Mouse (Mus musculus) stomach, postnatal 0 days (tissue): ENCODE measurements at regions not wholly inside any gene's neighbourhood (a gene's known extent, or its start where the extent isn't known, plus 50 kb on each side); places are given as distances from the start of the nearest gene placed in this dataset.

Source experiments
- CTCF ChIP-seq: IDR thresholded peaks from 2 replicates; pipeline ENCODE4 v1.5.1; 2016; ENCODE audit warnings: antibody characterized with exemption, low read depth, mild to moderate bottlenecking, moderate library complexity
- EP300 ChIP-seq: optimal IDR thresholded peaks from 2 replicates; pipeline ENCODE3; 2016; ENCODE audit warnings: antibody characterized with exemption

GRCm38 (mm10) chr16:29754579-29755199, 175.6 kb downstream of the Opa1 start:
- no peak for TF ChIP-seq EP300
- no peak for TF ChIP-seq CTCF
